Mouse (Mus musculus): ENCODE results near the gene Trpt1. TPM values are rescaled to one million over a fixed set of nuclear protein-coding genes. Genes with fewer than 3 reads are reported as not detected.
A peak's percentile ranks its signal among the peaks of the same experiment; 100 is the strongest.

Trpt1 gene
- polyA plus RNA-seq, 1 experiment from 2014 or later: 9.5 TPM

DNA sequence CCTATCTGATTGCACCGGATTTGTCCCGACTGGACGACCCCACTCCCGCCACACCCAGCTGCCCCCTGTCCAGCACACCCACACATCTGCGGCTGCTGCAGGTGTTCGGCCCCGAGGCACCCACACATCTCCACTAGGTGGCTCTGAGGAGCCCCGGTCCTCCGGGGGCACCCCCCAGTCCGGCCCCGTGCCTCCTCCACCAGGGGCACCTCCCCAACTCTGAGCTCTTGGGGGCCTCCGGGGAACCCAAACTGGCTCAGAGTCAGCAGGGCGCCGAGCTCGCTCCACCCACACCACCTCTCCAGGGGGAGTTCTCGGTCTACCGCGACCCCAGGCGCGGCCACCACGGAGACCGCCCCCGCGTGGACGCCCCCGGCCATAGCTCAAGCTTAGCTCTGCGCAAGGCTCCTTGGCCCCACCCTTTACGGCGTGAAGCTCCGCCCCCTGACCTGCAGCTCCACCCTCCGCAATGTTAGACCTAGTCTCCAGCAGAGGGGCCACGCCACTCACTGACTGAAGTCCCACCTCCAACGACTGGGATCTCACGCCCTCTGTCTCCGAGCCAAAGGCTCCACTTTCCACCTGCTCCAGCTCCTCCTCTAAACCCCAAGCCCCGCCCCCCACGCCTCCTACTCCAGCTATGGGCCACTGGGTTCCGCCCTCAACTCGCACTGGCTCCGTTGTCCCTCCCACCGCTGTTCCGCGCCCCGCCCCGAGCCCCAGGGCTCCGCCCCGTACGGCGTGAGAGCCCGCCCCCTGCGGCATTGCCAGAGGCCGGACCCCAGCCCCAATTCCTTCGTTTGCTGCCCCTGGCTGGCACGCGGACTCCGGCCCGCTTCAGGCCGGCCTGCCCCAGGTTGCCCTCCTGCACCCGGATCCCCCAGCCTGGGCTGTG, 16.2 kb upstream of the Trpt1 start:
- peak overlapping the region; percentile 95 for H3K9ac ChIP-seq (ENCODE audit: low read depth, low read length)
- peak overlapping the region; percentile 95 for H3K27ac ChIP-seq (ENCODE audit: low read length)
- H3K27me3 ChIP-seq (replicated peaks; ENCODE audit: control insufficient read depth, insufficient read depth, low read length): no peaks in the 10 kb centered on the region
- peak overlapping the region; percentile 83 for H3K4me2 ChIP-seq (ENCODE audit: low read depth, low read length)
- WGBS: under 1% methylated on average over 59 of the region's 59 CpGs
- peaks cover 7% of the 10 kb centered on the region; the same call in 1 of the 2 replicates for H3K36me3 ChIP-seq (ENCODE audit: control insufficient read depth, insufficient read depth, low read length)
- peaks cover 35% of the 10 kb centered on the region for H3K4me1 ChIP-seq (ENCODE audit: control insufficient read depth, insufficient read depth, low read length)
- ATAC-seq: peak; percentile 92
- H3K4me3 ChIP-seq (ENCODE audit: low read length): peak overlapping the region; percentile 78
- H3K9me3 ChIP-seq (ENCODE audit: control insufficient read depth, low read length): no peaks in the 10 kb centered on the region

DNA sequence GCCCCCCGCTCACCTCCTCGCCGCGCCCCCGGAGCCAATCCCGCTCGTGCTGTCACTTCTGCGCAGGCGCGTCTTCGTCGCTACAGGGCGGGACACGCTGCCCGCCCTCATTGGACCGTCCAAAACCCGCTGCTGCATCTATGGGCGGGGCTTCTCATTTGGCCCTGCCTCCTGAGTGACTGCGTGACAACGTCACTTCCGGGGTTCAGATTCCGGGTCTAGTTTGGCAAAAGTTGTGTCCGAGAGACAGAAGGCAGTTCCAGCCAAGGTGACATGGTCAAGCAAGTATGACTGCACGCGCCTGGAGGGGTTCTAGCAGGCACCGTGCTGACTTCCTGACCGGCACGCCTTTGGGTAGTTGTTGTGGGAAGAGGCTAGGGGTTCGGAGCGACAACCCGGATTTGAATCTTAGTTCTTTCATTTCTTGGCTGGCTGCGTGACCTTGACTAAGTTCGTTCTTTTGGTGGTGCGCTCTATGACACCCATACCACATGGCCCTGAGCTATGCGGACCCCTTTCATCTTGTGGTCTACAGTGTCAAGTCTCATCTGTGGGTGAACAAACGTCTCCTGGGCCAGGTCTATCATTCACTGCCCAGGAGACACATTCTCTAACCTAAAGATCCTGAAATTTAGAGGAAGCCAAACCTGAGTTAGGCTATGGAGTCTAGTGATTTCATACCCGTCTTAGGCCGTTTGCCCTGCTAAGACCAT, 15.4 kb upstream of the Trpt1 start, which contains the start of gene Fkbp2:
Gene Fkbp2 (minus strand): TSS at position 121 of the 713 bp plus-strand sequence.
- under 1% methylated on average over 38 of the region's 38 CpGs for WGBS
- ATAC-seq: peak; percentile 84
- peaks cover 7% of the 10 kb centered on the region; the same call in 1 of the 2 replicates for H3K36me3 ChIP-seq (ENCODE audit: control insufficient read depth, insufficient read depth, low read length)

DNA sequence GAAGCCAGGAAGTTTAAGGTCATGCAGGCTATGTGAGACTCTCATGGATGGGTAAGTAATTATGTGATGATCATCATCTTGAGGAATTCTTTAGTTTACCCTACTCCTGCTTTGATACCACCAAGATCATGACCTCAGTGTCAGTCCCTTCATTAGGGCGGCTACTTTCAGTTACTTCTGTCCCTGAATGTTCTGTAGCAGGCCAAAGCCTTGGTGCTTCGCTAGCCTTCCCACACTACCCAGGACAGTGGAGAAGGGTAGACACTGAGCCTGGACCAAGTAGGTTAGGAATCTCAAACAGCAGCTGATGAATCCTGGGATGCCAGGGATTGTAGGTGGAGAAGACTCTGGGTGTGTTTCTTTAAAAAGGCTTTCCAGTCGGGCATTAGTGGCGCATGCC, 14.5 kb upstream of the Trpt1 start:
- Histone ChIP-seq H3K9me3 (ENCODE audit: control insufficient read depth, low read length) (no peaks in the 10 kb centered on the region), H3K4me2 (ENCODE audit: low read depth, low read length) (peak overlapping the region; percentile 70; the same call in 1 of the 2 replicates), H3K36me3 (ENCODE audit: control insufficient read depth, insufficient read depth, low read length) (peaks cover 7% of the 10 kb centered on the region; the same call in 1 of the 2 replicates), H3K9ac (ENCODE audit: low read depth, low read length) (peak overlapping the region; percentile 11; the same call in 1 of the 2 replicates), H3K27me3 (replicated peaks; ENCODE audit: control insufficient read depth, insufficient read depth, low read length) (no peaks in the 10 kb centered on the region), H3K27ac (ENCODE audit: low read length) (no peak overlapping the region), H3K4me1 (ENCODE audit: control insufficient read depth, insufficient read depth, low read length) (peaks cover 41% of the 10 kb centered on the region), H3K4me3 (ENCODE audit: low read length) (no peak overlapping the region; the same call in 1 of the 2 replicates)
- WGBS: 87% methylated on average over 4 of the region's 4 CpGs
- ATAC-seq: no peak

More for the DNA sequence above, 15.4 kb upstream of the Trpt1 start, which contains the start of gene Fkbp2:
- no peaks in the 10 kb centered on the region for H3K9me3 ChIP-seq (ENCODE audit: control insufficient read depth, low read length)
- peak within 1 kb of the TSS; percentile 95 for H3K27ac ChIP-seq (ENCODE audit: low read length)
- peaks cover 39% of the 10 kb centered on the region for H3K4me1 ChIP-seq (ENCODE audit: control insufficient read depth, insufficient read depth, low read length)
- peak within 1 kb of the TSS; percentile 83 for H3K4me2 ChIP-seq (ENCODE audit: low read depth, low read length)
- H3K4me3 ChIP-seq (ENCODE audit: low read length): peak within 1 kb of the TSS; percentile 78
- no peaks in the 10 kb centered on the region for H3K27me3 ChIP-seq (replicated peaks; ENCODE audit: control insufficient read depth, insufficient read depth, low read length)
- H3K9ac ChIP-seq (ENCODE audit: low read depth, low read length): peak within 1 kb of the TSS; percentile 95

DNA sequence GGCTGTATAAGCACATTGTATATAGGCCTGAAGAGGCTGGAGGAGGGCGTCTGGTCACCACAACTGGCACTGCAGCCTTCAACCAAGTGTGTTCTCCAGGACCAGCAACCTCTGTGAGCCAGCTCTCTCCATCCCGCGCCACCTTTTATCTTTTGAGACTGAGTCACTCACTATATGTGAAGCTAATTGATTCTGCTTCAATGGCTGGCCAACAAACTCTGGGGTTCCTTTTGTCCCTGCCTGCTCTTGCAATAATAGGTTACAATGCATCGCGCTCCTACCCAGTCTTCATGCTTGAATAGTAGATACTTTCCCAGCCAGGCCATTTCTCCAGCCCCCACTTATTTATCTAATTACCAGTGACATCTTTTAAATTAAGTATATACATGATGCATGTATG, 12.3 kb upstream of the Trpt1 start:
- 94% methylated on average over 5 of the region's 5 CpGs for WGBS
- Histone ChIP-seq H3K9me3 (ENCODE audit: control insufficient read depth, low read length) (no peaks in the 10 kb centered on the region), H3K27me3 (replicated peaks; ENCODE audit: control insufficient read depth, insufficient read depth, low read length) (no peaks in the 10 kb centered on the region), H3K4me3 (ENCODE audit: low read length) (no peak overlapping the region), H3K4me1 (ENCODE audit: control insufficient read depth, insufficient read depth, low read length) (peaks cover 30% of the 10 kb centered on the region), H3K9ac (ENCODE audit: low read depth, low read length) (no peak overlapping the region), H3K27ac (ENCODE audit: low read length) (no peak overlapping the region), H3K4me2 (ENCODE audit: low read depth, low read length) (no peak overlapping the region), H3K36me3 (ENCODE audit: control insufficient read depth, insufficient read depth, low read length) (peaks cover 2% of the 10 kb centered on the region; the same call in 1 of the 2 replicates)
- no peak for ATAC-seq

DNA sequence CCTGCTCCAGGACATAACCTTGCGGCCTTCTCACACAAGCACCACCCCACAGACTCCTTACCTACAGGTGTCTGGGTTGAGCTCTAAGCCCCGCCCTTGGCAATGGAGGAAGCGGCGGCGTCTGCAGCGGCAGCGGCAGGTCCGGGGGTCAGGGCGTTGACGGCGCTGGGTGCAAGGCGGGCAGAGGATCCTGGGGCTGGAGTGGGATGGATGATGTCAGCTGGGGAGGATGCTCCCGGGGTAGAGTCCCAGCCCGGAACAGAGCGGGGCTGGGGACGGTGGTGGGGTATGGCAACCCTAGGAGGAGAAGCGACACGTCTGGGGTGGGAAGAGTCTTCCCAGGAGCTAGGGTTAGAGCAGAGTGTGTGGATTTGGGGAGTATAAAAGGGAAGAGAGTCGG, 10.6 kb upstream of the Trpt1 start:
- Histone ChIP-seq H3K27ac (ENCODE audit: low read length) (no peak overlapping the region), H3K4me2 (ENCODE audit: low read depth, low read length) (no peak overlapping the region), H3K36me3 (ENCODE audit: control insufficient read depth, insufficient read depth, low read length) (peaks cover 2% of the 10 kb centered on the region; the same call in 1 of the 2 replicates), H3K27me3 (replicated peaks; ENCODE audit: control insufficient read depth, insufficient read depth, low read length) (no peaks in the 10 kb centered on the region), H3K4me1 (ENCODE audit: control insufficient read depth, insufficient read depth, low read length) (peaks cover 24% of the 10 kb centered on the region), H3K9ac (ENCODE audit: low read depth, low read length) (0 out of 2 replicates have a peak overlapping the region, but pooled peaks have one; percentile 95), H3K4me3 (ENCODE audit: low read length) (no peak overlapping the region), H3K9me3 (ENCODE audit: control insufficient read depth, low read length) (no peaks in the 10 kb centered on the region)
- no peak for ATAC-seq
- 83% methylated on average over 19 of the region's 19 CpGs for WGBS

DNA sequence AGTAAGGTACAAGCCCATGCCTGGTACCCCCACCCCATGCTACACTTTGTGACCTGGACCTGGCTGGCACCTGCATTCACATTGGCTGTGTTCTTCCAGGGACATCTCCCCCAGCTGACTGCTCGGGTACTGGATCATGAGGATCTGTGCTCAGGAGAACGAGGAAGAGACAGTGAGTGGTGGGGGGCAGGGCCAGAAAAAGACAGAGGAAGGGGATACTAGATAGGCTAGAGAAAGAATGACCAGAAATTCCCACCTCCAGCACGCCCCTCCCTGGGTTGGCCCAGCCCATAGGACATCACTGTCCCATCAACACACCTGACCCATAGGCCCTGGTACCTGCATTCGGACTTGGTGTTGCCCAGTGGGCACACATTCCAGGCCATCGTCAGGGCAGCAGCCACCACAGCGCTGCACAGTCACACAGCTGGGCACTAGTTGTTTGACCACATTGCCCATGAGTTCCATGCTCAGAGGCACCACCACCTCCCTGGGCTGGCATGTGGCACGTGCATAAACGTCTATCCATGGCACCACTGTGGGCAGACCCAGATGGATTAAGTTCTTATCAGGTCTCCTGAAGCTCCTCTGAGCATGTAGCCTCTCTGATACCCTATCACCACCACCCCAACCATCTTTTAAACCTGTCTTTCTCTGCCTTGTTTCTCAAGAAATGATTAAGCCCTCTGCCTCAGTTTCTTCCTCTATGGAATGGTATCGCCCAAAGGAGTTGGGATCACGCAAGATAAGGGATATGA, 9.8 kb upstream of the Trpt1 start:
- peaks cover 2% of the 10 kb centered on the region; the same call in 1 of the 2 replicates for H3K36me3 ChIP-seq (ENCODE audit: control insufficient read depth, insufficient read depth, low read length)
- peak overlapping the region; percentile 91 for H3K27ac ChIP-seq (ENCODE audit: low read length)
- ATAC-seq: no peak
- H3K27me3 ChIP-seq (replicated peaks; ENCODE audit: control insufficient read depth, insufficient read depth, low read length): no peaks in the 10 kb centered on the region
- peaks cover 24% of the 10 kb centered on the region for H3K4me1 ChIP-seq (ENCODE audit: control insufficient read depth, insufficient read depth, low read length)
- H3K9me3 ChIP-seq (ENCODE audit: control insufficient read depth, low read length): no peaks in the 10 kb centered on the region
- peak overlapping the region; percentile 95 for H3K9ac ChIP-seq (ENCODE audit: low read depth, low read length)
- peak overlapping the region; percentile 87 for H3K4me3 ChIP-seq (ENCODE audit: low read length)
- peak overlapping the region; percentile 76 for H3K4me2 ChIP-seq (ENCODE audit: low read depth, low read length)
- WGBS: 75% methylated on average over 10 of the region's 10 CpGs

DNA sequence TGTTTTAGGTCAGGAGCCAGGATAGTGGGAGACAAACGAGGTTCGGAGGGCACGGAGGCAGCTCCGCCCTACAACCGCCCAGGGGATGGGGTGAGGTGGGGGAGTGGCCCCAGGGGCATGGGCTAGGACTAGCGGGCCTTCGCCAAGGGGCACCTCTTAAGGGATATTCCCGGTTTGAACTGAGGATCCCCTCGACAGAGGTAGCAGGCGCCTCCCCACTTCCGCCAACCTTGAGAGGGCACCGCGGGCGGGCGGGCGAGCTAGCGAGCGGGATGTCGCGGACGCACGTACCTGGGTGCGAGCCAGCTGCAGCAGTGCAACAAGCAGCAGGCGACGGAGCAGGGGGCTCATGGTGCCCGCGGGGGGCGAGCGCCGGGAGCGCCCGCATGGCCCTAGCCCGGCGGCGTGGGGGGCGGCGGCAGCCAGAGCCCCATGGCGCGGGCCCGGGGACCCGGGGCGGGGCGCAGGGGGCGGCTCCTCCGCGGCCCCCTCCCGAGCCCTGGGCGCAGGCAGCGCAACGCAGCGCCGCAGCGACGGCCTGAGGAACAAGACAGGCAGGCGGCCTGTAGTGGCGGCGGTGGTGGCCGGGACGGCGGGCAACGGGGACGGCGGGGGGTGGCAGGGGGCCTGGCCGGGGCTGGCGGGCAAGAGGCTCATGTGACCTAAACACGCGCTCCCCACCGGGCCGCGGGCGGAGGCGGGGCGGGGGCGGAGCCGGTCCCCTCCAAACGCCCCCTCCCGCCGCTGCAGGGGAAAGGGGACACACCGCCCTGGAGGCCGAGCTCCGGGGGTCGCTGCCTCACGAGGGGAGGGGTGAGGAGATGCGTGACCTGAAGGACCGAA, 8.6 kb upstream of the Trpt1 start, which contains the start of gene Vegfb:
Gene Vegfb (minus strand): TSS at position 591 of the 843 bp plus-strand sequence.
- Histone ChIP-seq H3K9ac (ENCODE audit: low read depth, low read length) (peak within 1 kb of the TSS; percentile 95), H3K4me1 (ENCODE audit: control insufficient read depth, insufficient read depth, low read length) (peaks cover 20% of the 10 kb centered on the region), H3K9me3 (ENCODE audit: control insufficient read depth, low read length) (no peaks in the 10 kb centered on the region), H3K4me3 (ENCODE audit: low read length) (peak within 1 kb of the TSS; percentile 87), H3K27me3 (replicated peaks; ENCODE audit: control insufficient read depth, insufficient read depth, low read length) (no peaks in the 10 kb centered on the region), H3K4me2 (ENCODE audit: low read depth, low read length) (peak within 1 kb of the TSS; percentile 76), H3K36me3 (ENCODE audit: control insufficient read depth, insufficient read depth, low read length) (peaks cover 2% of the 10 kb centered on the region; the same call in 1 of the 2 replicates), H3K27ac (ENCODE audit: low read length) (peak within 1 kb of the TSS; percentile 91)
- peak; percentile 72 for ATAC-seq
- under 1% methylated on average over 68 of the region's 85 CpGs for WGBS

DNA sequence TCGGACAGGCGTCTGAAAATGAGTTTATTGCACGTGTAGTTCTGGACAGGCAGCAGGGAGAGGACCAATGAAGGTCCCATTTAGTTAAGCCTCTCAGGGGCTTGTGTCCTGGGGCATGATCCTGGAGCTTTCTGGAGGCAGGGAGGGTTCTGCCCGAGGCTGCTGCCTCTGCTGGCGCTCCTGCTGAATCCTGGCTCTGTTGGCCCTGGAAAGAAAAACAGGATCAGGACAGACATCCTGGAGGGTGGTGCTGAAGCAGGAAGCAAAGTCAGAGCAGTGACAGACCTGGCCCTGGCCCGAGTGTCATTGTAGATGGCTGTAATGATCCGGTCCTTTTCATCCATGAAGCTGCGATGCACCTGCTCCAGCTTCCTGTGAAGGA, 8.0 kb upstream of the Trpt1 start:
- Histone ChIP-seq H3K27ac (ENCODE audit: low read length) (peak overlapping the region; percentile 91), H3K27me3 (replicated peaks; ENCODE audit: control insufficient read depth, insufficient read depth, low read length) (no peaks in the 10 kb centered on the region), H3K9ac (ENCODE audit: low read depth, low read length) (peak overlapping the region; percentile 95), H3K9me3 (ENCODE audit: control insufficient read depth, low read length) (no peaks in the 10 kb centered on the region), H3K4me2 (ENCODE audit: low read depth, low read length) (peak overlapping the region; percentile 76), H3K4me3 (ENCODE audit: low read length) (peak overlapping the region; percentile 87), H3K4me1 (ENCODE audit: control insufficient read depth, insufficient read depth, low read length) (peaks cover 22% of the 10 kb centered on the region), H3K36me3 (ENCODE audit: control insufficient read depth, insufficient read depth, low read length) (peaks cover under 1% of the 10 kb centered on the region; the same call in 1 of the 2 replicates)
- 5% methylated on average over 8 of the region's 8 CpGs for WGBS
- 0 out of 2 replicates have a peak, but pooled peaks have one; percentile 1 for ATAC-seq
